Mouse (Mus musculus): ENCODE data around the gene Pltp. TPM values are rescaled to one million over a fixed set of nuclear protein-coding genes. Genes with fewer than 3 reads are reported as not detected.

Pltp gene
- total RNA-seq, 2 experiments from 2014 or later: 63.5 to 71.3 TPM

Other genes with a start within 250 kb of the Pltp start
- gene Wfdc6b, start 244.2 kb downstream of the Pltp start, total RNA-seq (2021): under 1 TPM in 1 of 2 experiments, not detected in 1; 0.40 TPM
- gene Wfdc8, start 244.1 kb downstream of the Pltp start, total RNA-seq (2021): not detected
- gene Wfdc16, start 218.9 kb downstream of the Pltp start, total RNA-seq (2021): not detected
- gene Wfdc10, start 201.7 kb downstream of the Pltp start, total RNA-seq (2021): not detected
- not detected for gene Wfdc9, start 201.1 kb downstream of the Pltp start, total RNA-seq (2021)
- not detected for gene Wfdc11, start 183.6 kb downstream of the Pltp start, total RNA-seq (2021)
- gene Wfdc13, start 172.6 kb downstream of the Pltp start, total RNA-seq (2021): not detected
- not detected for gene Spint4, start 159.2 kb downstream of the Pltp start, total RNA-seq (2021)
- not detected for gene Spint5, start 142.4 kb downstream of the Pltp start, total RNA-seq (2021)
- 1 to 10 TPM in 1 of 2 experiments, under 1 TPM in 1; 0.60 to 1.1 TPM for gene Wfdc3, start 111.8 kb downstream of the Pltp start, total RNA-seq (2021)
- 10 to 100 TPM; 35.8 to 38.1 TPM for gene Dnttip1, start 111.7 kb downstream of the Pltp start, total RNA-seq (2021)
- 10 to 100 TPM; 10.8 to 14.3 TPM for gene Ube2c, start 87.8 kb downstream of the Pltp start, total RNA-seq (2021)
- gene Tnnc2, start 77.7 kb downstream of the Pltp start, total RNA-seq (2021): not detected
- 10 to 100 TPM; 52.8 to 56.9 TPM for gene Snx21, start 71.9 kb downstream of the Pltp start, total RNA-seq (2021)
- 10 to 100 TPM; 20.6 to 20.8 TPM for gene Acot8, start 52.8 kb downstream of the Pltp start, total RNA-seq (2021)
- 1 to 10 TPM; 6.9 to 8.0 TPM for gene Zswim3, start 52.6 kb downstream of the Pltp start, total RNA-seq (2021)
- gene Zswim1, start 35.0 kb downstream of the Pltp start, total RNA-seq (2021): 10 to 100 TPM; 17.5 to 17.8 TPM
- 1 to 10 TPM; 1.1 to 1.2 TPM for gene Spata25, start 29.2 kb downstream of the Pltp start, total RNA-seq (2021)
- gene Ctsa, start 24.8 kb downstream of the Pltp start, total RNA-seq (2021): 10 to 100 TPM; 56.8 to 62.2 TPM
- 1 to 10 TPM; 5.1 to 5.6 TPM for gene Neurl2, start 24.3 kb downstream of the Pltp start, total RNA-seq (2021)
- 10 to 100 TPM; 53.9 to 61.4 TPM for gene Pcif1, start 21.6 kb upstream of the Pltp start, total RNA-seq (2021)
- gene Zfp335, start 54.0 kb upstream of the Pltp start, total RNA-seq (2021): 10 to 100 TPM; 30.0 to 31.2 TPM
- gene Mmp9, start 83.1 kb upstream of the Pltp start, total RNA-seq (2021): 1 to 10 TPM; 2.1 to 2.3 TPM
- gene Slc12a5, start 103.1 kb upstream of the Pltp start, total RNA-seq (2021): 100 to 1,000 TPM; 158 to 181 TPM
- 100 to 1,000 TPM; 107 to 111 TPM for gene Ncoa5, start 177.2 kb upstream of the Pltp start, total RNA-seq (2021)
- 1 to 10 TPM; 2.3 to 4.2 TPM for gene Cd40, start 197.9 kb upstream of the Pltp start, total RNA-seq (2021)
- gene 1700025C18Rik, start 233.0 kb upstream of the Pltp start, total RNA-seq (2021): not detected